Mouse (Mus musculus) c-Kit-negative CD71-positive TER-119-positive erythroid progenitor cells, embryonic 14.5 days (primary cell): ENCODE results near the gene Fam129a.
"Not testable (repeated sequence)": the region's sequence is repeated elsewhere in the genome, so short reads cannot be mapped to it uniquely, and the experiment has no call there.

Source experiments
- DNase-seq: peaks from one replicate; pipeline ENCODE4 v3.0.0-alpha.2; 2013; ENCODE audit warnings: low read depth, low spot score

Gene Fam129a

DNA sequence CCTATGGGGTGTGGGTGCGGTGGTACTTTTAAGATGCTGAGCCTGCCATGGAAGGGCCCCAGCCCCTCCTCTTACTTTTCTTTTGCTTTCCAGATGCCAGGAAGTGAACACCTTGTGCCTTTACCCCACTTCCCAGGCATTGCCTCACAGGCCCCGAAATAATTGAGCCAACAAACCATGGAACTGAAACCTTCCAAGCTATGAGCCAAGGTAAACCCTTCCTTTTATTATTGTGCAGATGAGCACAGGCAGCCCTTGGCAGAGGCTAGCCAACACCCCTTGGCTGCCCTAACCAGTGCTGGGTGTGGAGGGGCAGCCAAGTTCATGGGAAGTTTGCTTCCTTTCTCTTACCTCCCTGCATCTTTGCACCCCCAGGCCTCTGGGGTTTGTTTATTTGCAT lies 166.2 kb downstream of the Fam129a start:
- no peak for DNase-seq

DNA sequence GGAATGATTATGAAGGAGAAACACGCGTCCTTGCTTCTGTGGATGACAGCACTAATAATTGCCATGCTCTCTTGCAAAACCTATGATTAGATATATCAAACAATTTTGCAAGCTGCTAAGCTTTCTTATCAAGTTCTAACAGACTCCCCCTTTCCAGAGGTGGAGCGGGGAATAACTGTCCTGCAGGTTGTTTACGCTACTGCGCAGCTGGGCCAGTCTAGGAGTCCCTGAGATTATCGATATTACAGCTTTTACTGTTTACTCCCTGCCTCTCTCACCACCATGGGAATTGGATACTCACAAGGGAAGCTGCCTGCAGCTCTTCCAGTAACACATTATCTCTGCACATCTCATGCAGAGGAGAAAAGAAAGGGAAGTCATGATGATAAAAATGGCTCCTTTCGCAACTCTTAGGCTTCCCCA lies 170.2 kb downstream of the Fam129a start:
- DNase-seq: no peak

DNA sequence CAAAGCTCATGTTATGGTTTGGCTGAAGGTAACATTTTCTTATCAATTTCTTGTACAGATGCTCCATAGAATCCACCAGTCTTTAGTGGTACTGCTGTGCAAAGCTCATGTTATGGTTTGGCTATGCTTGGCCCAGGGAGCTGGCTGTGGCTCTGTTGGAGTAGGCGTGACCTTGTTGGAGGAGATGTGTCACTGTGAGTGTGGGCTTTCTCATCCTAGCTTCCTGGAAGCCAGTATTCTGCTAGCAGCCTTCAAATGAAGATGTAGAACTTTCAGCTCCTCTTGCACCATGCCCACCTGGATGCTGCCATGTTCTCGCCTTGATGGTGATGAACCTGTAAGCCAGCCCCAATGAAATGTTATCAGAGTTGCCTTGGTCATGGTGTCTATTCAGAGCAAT lies 178.9 kb downstream of the Fam129a start:
- not testable (repeated sequence) for DNase-seq

DNA sequence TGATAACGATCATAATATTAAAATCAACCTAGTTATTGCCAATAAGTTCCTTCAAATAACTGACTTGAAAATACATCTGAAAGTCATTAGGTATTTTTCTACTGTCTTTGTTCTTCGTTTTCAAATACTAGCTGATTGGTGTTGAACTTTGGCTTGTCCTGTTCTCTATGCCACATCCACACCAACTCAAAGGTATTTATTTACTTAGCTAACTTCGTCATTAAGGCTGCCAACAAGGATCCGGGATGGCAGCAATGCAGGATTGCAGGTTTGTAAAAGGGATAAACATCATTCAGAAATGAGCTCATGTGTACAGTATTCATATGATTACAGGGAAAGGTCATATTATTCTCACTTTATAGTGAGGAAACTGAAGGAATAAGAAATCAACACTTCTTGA lies 182.0 kb downstream of the Fam129a start:
- no peak for DNase-seq

DNA sequence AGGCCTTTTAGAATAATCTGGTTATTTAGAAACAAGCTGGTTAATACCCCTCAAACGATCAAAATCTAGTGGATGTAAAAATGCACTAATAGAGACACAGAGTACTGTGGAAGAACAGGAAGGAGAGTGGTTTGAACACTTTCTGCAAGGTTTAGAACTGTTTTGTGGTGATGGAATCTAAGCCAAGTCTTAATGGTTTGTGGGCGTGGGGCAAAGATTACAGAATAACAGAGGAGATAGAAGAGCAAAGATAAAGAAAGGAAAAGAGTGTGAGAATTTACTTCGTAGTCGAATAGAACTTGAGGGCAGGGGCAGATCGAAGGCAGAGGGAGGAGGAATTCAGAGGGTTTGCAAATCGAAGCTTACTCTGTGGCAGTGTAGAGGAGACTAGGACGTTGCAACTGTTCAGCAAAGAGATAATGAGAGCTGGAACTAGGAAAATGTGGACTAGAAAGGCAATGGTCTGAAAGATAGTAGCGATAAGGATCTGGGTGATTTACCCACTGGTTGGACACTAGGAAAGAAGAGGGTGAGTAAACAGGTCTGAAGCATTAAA lies 182.5 kb downstream of the Fam129a start:
- DNase-seq: no peak

DNA sequence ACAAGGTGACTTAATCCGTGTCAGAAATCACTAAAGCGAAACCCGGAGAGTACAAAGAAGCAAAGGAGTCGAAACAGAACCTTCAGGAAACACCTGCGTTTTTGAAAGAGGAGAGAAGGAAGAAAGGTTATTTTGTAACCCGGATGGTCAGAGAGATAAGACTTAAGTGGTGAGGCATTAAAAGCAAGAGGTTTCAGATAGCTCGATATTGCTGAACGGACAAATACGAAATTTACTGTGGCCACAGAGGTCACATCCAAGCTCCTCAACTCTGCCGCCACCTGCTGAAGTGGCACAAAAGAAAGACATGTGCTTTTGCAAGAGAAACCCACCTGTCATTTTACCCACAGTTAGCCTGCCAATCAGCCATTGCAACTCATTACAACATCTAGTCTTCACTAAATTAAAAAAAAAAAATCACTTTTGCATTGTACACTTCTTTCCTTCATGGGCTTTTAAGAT lies 183.1 kb downstream of the Fam129a start:
- no peak for DNase-seq

DNA sequence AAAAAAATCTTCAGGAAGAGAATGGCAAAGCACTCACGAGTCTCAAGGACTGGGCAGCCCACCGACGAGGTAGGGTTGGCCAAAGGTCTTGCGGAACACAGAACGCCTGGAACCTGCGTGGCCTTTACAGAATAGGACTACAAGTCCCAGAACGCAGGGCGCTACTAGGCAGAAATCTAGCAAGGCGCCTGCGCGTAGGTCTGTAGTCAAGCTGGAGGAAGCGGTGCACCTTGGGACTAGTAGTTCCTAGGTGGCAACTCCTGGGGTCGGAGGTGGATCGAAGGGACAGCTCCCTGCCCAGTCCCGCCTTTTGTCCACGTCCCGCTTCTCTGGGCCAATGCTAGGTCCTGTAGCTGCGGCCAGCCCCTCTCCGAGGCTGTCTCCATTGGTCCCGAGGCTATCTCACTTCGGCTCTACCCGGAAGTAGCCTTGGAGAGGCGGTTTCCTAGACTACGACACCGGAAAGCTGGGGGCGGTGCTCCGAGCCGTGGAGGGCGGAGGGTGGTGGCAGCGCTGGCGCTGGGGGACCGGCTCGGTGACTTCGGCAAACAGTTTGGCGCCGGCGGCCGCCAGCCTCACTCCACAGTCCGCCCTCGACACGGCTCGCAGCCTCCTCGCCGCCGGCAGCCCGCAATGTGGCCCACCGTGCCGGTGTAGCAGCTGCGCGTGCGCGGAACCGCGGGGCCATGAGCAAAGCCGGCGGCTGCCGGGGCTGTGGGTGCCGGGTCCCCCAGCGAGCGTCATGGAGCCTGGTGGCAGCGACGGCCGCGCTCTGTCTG lies 184.1 kb downstream of the Fam129a start, which contains the start of gene Edem3:
Edem3 (plus strand) TSS at position 491 of the 779 bp plus-strand sequence.
- DNase-seq: peak; percentile 96

DNA sequence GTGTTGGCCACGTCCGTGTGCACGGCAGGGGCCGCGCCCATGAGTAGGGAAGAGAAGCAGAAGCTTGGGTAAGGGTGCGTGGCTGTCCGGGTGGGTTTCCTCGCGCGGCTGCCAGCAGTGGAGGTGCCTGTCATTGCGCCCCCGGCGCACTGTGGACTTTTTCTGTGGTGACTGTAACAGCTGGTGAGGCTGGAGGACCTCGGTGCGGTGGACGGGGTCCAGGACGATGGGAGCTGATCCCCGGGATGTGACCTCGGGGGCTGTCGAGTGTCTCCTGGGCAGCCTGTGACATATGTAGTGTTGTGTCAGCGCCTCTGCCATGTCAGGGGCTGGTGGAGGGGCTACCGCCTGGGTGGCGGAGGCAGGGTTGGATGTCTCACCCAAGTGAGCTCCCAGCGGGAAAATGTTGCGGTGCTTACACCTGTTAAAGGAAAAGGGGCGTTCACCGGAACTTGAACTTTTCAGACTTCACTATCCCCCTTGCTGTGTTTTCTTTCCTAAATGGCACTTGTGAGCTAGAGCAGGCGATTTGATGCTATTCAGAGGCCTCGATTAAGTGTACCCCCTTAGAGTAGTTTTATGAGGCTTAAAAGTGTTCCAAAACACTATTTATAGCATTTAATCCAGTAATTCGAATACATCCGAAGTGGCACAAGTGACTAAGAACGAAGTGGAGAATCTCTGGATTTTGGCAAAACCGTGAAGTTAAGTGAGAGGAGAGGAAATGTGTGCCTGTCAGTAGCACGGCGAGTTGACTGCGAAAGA lies 184.9 kb downstream of the Fam129a start:
- no peak for DNase-seq

DNA sequence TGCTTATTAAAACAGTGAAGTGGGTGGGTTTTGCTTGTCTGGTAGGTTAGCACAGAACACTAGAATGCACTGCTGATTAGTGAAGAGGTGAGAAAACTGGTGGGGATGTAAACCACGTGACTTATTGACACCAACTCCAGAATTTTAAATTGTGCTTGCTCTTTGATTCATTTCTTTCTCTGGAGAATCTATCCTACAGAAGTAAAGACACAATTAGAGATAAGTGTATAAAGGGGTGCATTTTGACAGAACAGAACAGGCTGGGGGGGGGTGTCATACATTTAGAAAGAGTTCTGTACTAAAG lies 185.4 kb downstream of the Fam129a start:
- DNase-seq: no peak

DNA sequence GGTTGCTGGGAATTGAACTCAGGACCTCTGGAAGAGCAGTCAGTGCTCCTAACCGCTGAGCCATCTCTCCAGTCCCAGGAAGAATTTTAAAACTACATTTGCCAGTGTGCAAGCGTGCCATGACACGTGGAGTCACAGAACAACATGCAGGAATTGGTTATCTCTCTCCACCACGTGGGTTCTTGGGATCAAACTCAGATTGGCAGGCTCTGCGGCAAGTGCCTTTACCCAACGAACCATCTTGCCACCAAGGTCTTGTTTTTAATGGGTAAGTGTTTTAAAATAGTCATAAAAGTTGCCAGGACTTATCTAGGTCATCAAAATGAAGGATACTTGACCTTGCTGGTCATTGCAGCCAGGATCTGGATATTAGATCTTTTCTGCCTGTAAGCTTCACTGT lies 187.3 kb downstream of the Fam129a start:
- DNase-seq: no peak

DNA sequence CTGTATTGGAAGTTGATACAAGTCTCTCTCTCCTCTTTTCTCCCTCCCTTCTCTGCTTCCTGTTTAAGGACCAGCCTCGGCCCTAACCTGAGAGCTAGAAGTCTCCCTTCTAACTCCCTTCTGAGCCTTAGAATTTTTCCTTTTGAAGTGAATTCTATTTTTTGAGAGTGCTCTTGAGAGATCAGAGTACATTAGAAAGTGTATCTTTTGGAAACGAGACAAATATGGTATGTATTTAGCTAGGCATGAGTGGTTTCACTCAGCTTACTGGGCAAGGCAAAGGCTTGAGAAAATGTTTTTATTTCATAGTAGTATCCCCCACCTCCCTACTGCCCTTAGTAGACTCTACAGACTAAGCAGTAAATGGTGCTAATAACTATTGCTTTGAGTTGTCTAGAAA lies 188.0 kb downstream of the Fam129a start:
- DNase-seq: no peak

DNA sequence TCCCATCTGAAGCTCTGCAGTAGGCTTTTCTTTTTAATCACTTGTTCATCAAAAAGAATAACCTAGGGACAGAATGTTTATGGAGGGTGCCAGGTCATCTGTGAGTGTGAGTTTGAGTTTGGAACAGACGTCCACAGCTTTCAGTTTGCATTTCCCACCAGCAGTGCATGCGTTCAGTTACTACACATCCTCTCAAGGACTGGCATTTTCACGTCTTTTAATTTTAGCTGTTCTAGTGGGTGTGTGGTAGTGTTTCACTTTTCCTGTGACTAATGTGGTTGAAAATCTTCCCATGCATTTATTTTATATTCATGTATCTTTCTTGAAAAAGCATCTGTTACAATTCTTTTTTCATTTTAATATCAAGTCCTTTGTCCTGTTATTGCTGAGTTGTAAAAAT lies 193.2 kb downstream of the Fam129a start:
- DNase-seq: no peak

DNA sequence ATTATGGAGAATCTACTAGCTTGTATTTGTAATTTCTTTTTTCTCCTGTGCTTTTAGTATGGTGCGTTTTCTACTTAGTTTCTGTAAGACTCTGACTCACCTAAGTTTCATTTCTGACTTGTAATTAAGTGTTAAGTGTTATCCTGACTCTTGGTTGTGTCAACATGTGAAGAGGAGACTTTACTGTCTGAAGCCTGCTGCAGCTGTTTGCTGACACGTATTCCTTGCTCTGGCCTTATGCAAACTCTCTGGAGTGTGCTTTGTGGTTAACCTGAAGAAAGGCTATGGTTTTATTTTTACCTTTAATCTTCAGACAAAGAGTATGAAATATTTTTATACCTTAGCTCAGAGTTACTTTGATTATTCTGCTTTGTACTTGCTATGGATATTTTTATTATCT lies 195.2 kb downstream of the Fam129a start:
- no peak for DNase-seq

DNA sequence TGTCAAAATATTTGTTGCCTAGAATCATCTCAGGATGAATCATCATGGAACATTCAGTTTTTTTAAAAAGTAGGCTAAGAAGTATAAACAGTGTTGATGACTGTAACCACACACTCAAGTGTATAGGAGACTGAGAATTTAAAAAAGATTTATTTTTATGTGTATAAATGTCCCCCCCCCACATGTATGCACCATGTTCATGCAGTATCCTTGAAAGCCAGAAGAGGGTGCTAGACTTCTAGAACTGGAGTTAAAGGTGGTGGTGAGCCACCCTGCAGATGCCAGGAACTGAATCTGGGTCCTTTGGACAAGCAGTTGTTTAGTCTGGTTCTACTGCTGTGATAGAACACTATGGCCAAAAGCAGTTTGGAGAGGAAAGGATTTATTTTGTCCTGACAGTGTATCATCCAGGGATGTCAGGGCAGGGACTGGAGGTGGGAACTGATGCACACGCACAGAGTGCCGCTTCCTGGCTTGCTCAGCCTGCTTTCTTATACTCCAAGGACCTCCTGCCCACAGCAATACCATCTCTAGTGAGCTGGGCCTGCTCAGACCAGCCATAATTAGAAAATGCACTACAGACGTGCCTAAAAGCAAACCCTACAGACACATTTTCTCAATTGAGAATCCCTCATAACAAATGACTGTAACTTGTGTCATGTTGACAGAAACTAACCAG lies 196.1 kb downstream of the Fam129a start:
- no peak for DNase-seq

DNA sequence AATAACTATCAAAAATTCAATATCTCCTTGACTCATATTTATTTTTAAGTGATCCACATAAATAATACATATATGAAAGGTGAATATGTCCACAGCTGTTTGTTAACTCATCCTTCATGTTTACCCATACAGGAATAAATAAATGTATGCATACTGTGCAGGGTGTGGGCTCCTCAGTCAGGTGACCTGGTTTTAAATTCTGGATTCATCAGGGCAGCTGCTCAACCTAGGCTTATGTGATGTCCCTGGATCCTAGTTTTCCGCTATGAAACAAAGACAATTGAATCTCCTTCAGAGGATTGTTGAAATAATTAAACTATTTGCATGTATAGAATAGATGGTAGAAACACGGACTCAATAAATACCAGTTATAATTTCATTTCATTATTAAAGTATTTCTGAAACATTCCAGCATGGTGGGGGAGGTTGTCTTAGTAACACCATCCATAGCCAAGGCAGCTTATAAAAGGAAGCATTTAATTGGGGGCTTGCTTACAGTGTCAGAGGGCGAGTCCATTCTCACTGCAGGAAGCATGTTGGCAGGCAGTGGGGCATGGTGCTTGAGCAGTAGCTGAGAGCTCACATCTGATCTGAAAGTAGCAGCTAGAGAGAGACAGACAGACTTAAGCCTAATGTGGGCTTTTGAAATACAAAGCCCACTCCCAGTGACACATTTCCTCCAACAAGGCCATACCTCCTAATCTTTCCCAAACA lies 198.4 kb downstream of the Fam129a start:
- no peak for DNase-seq
